Mouse (Mus musculus) E14TG2a.4 (cell line): ENCODE data around the gene Zfyve21.

Experiments
- CTCF ChIP-seq: conservative IDR thresholded peaks from 2 replicates; pipeline ENCODE4 v1.5.1; 2014; ENCODE audit warnings: low read length
- POU5F1 ChIP-seq: IDR thresholded peaks from 2 replicates; pipeline ENCODE4 v1.6.1; 2014; ENCODE audit warnings: low read length, borderline replicate concordance

- TF ChIP-seq CTCF (no peak), POU5F1 (no peak)
Measured at GRCm38 (mm10) chr12:111816528-111816927, 2.6 kb downstream of the Zfyve21 start.
